Mouse (Mus musculus): ENCODE results near the gene Gm9887. TPM values are rescaled to one million over a fixed set of nuclear protein-coding genes. Genes with fewer than 3 reads are reported as not detected.
"Not testable (repeated sequence)": the region's sequence is repeated elsewhere in the genome, so short reads cannot be mapped to it uniquely, and the experiment has no call there.

Gene Gm9887
- polyA plus RNA-seq, 1 experiment from 2014 or later: 2.0 TPM

DNA sequence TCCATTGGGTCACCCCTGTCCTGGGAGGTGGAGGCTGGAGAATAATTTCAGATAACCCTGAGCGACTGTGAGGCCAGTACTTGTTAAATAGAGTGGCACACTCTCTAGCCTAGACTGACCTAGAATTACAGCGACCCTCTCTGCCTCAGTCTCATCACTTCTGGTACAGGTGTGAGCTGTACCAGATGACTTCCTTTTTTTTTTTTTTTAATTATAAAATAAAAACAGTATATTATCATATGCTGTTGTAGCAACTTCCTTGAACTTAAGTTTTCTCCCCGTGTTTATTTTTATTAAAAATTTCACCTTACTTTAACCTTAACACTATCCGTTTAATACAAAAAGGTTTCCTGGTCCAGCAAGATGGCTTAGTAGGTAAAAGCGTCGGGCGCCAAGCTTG is 1.3 kb downstream of the Gm9887 start:
- H3K9ac ChIP-seq (replicated peaks): peak overlapping the region; percentile 98
- 16% methylated on average over 7 of the region's 7 CpGs for WGBS
- no peaks in the 10 kb centered on the region for H3K27me3 ChIP-seq
- H3K4me3 ChIP-seq (replicated peaks): peak overlapping the region; percentile 100
- ATAC-seq (ENCODE audit: insufficient number of reproducible peaks, insufficient read depth, low FRiP score, low TSS enrichment, low read depth): no peak
- peak overlapping the region; percentile 92 for H3K4me2 ChIP-seq
- H3K9me3 ChIP-seq: no peaks in the 10 kb centered on the region
- peaks cover 17% of the 10 kb centered on the region for H3K4me1 ChIP-seq (replicated peaks)
- H3K27ac ChIP-seq: peak overlapping the region; percentile 95
- peaks cover 12% of the 10 kb centered on the region; the same call in 1 of the 2 replicates for H3K36me3 ChIP-seq

- 53% methylated on average over 2 of the region's 2 CpGs for WGBS
- H3K27me3 ChIP-seq: no peaks in the 10 kb centered on the region
- no peaks in the 10 kb centered on the region for H3K9me3 ChIP-seq
- no peak overlapping the region for H3K9ac ChIP-seq (replicated peaks)
- no peaks in the 10 kb centered on the region for H3K36me3 ChIP-seq
- peaks cover 8% of the 10 kb centered on the region for H3K4me1 ChIP-seq (replicated peaks)
- no peak for ATAC-seq (ENCODE audit: insufficient number of reproducible peaks, insufficient read depth, low FRiP score, low TSS enrichment, low read depth)
- H3K4me3 ChIP-seq (replicated peaks): no peak overlapping the region
- H3K4me2 ChIP-seq: no peak overlapping the region
- H3K27ac ChIP-seq: no peak overlapping the region
Observed at GRCm38 (mm10) chr12:69367557-69367956, 4.7 kb downstream of the Gm9887 start.

- ATAC-seq (ENCODE audit: insufficient number of reproducible peaks, insufficient read depth, low FRiP score, low TSS enrichment, low read depth): no peak
- H3K4me2 ChIP-seq: no peak overlapping the region
- no peaks in the 10 kb centered on the region for H3K36me3 ChIP-seq
- no peak overlapping the region for H3K9ac ChIP-seq (replicated peaks)
- H3K9me3 ChIP-seq: no peaks in the 10 kb centered on the region
- no peak overlapping the region for H3K27ac ChIP-seq
- no peak overlapping the region for H3K4me3 ChIP-seq (replicated peaks)
- no peaks in the 10 kb centered on the region for H3K27me3 ChIP-seq
- H3K4me1 ChIP-seq (replicated peaks): peaks cover 16% of the 10 kb centered on the region
Observed at GRCm38 (mm10) chr12:69366424-69366823, 5.8 kb downstream of the Gm9887 start.

- no peak for ATAC-seq (ENCODE audit: insufficient number of reproducible peaks, insufficient read depth, low FRiP score, low TSS enrichment, low read depth)
- Histone ChIP-seq H3K4me2 (no peak overlapping the region), H3K27ac (no peak overlapping the region), H3K9ac (replicated peaks) (no peak overlapping the region), H3K27me3 (no peaks in the 10 kb centered on the region), H3K4me3 (replicated peaks) (no peak overlapping the region), H3K9me3 (no peaks in the 10 kb centered on the region), H3K4me1 (replicated peaks) (peaks cover 14% of the 10 kb centered on the region), H3K36me3 (no peaks in the 10 kb centered on the region)
- 81% methylated on average over 7 of the region's 7 CpGs for whole genome bisulfite sequencing
Observed at GRCm38 (mm10) chr12:69365757-69366156, 6.5 kb downstream of the Gm9887 start.

GRCm38 (mm10) chr12:69363899-69364762 is 8.1 kb downstream of the Gm9887 start:
- H3K4me3 ChIP-seq (replicated peaks): peak overlapping the region; percentile 51
- peak overlapping the region; percentile 62 for H3K4me2 ChIP-seq
- H3K36me3 ChIP-seq: no peaks in the 10 kb centered on the region
- WGBS: 4% methylated on average over 32 of the region's 32 CpGs
- peak overlapping the region; percentile 31 for H3K9ac ChIP-seq (replicated peaks)
- H3K27ac ChIP-seq: peak overlapping the region; percentile 78
- peak; percentile 14; the same call in 1 of the 2 replicates for ATAC-seq (ENCODE audit: insufficient number of reproducible peaks, insufficient read depth, low FRiP score, low TSS enrichment, low read depth)
- no peaks in the 10 kb centered on the region for H3K27me3 ChIP-seq
- no peaks in the 10 kb centered on the region for H3K9me3 ChIP-seq
- peaks cover 12% of the 10 kb centered on the region; the same call in 1 of the 2 replicates for H3K4me1 ChIP-seq (replicated peaks)

DNA sequence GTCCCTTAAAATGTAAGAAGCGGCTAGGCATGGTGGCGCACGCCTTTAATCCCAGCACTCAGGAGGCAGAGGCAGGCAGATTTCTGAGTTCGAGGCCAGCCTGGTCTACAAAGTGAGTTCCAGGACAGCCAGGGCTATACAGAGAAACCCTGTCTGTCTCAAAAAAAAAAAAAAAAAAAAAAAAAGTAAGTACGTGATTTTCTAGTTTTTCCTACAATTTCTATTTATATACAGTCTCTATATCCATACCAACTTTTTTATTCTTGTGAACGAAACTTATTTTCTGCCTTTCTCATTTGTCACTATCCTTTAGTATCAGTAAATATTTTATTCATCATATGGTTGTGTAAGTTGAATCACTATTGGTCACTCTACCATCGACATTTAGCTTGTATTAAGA is 9.1 kb downstream of the Gm9887 start:
- H3K27me3 ChIP-seq; H3K27ac ChIP-seq; H3K4me2 ChIP-seq; ATAC-seq (ENCODE audit: insufficient number of reproducible peaks, insufficient read depth, low FRiP score, low TSS enrichment, low read depth); H3K36me3 ChIP-seq; H3K9me3 ChIP-seq; H3K9ac ChIP-seq (replicated peaks); H3K4me3 ChIP-seq (replicated peaks): not testable (repeated sequence)
- WGBS: 98% methylated on average over 7 of the region's 7 CpGs
- peaks cover 12% of the 10 kb centered on the region; the same call in 1 of the 2 replicates for H3K4me1 ChIP-seq (replicated peaks)

DNA sequence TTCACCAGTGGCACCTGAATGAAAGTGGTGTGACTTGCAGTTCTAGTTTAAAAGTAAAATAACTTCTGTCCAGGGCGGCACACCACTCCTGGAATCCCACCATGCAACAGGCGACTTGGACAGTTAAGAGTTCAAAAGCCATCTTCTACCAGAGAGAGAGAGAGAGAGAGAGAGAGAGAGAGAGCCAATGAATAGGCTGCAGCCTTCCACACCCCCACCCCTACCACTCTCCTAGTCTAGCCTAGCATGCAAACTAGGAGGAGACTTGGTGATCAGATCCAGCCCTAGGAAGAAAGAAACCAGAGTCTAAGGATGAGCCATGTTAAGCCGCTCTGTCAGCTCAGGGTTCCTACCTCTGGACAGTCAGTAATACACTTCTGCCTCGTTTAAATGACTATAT is 9.9 kb downstream of the Gm9887 start:
- H3K4me2 ChIP-seq: peak overlapping the region; percentile 64
- WGBS: 53% methylated on average over 4 of the region's 4 CpGs
- no peaks in the 10 kb centered on the region for H3K36me3 ChIP-seq
- no peak for ATAC-seq (ENCODE audit: insufficient number of reproducible peaks, insufficient read depth, low FRiP score, low TSS enrichment, low read depth)
- H3K9me3 ChIP-seq: no peaks in the 10 kb centered on the region
- H3K9ac ChIP-seq (replicated peaks): no peak overlapping the region
- peak overlapping the region; percentile 45; the same call in 1 of the 2 replicates for H3K4me3 ChIP-seq (replicated peaks)
- H3K27ac ChIP-seq: peak overlapping the region; percentile 96
- H3K27me3 ChIP-seq: no peaks in the 10 kb centered on the region
- peaks cover 12% of the 10 kb centered on the region; the same call in 1 of the 2 replicates for H3K4me1 ChIP-seq (replicated peaks)

DNA sequence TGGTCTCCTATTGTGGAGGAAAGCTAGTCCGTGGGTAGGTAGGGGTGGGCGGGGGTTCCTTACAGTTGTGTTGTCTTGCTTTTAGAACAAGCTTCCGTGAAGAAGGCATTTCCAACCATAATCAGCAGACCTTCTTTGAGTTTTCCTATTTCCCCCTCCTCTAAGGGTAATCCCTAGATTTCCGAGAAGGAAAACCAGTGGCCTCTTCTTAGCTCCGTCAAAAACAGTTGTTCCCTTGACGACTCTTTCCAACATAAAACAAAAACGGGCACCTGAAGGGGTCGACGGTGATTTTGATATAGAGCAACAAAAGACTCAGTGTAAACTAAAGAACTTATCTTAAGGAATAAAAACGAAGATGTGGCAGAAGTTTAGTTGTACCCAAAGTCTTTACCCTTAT is 10.3 kb downstream of the Gm9887 start:
- 8% methylated on average over 10 of the region's 10 CpGs for WGBS
- H3K9ac ChIP-seq (replicated peaks): peak overlapping the region; percentile 62

GRCm38 (mm10) chr12:69360997-69361899 is 11.0 kb downstream of the Gm9887 start:
- Histone ChIP-seq H3K4me1 (replicated peaks) (peaks cover 12% of the 10 kb centered on the region; the same call in 1 of the 2 replicates), H3K4me2 (peak overlapping the region; percentile 64), H3K4me3 (replicated peaks) (peak overlapping the region; percentile 45), H3K27ac (peak overlapping the region; percentile 96), H3K9ac (replicated peaks) (peak overlapping the region; percentile 62)
- not testable (repeated sequence) for H3K27me3 ChIP-seq, H3K9me3 ChIP-seq, H3K36me3 ChIP-seq
- under 1% methylated on average over 42 of the region's 50 CpGs for WGBS
- peak; percentile 92 for ATAC-seq (ENCODE audit: insufficient number of reproducible peaks, insufficient read depth, low FRiP score, low TSS enrichment, low read depth)

More for the DNA sequence above, 10.3 kb downstream of the Gm9887 start:
- peak overlapping the region; percentile 45 for H3K4me3 ChIP-seq (replicated peaks)
- no peaks in the 10 kb centered on the region for H3K27me3 ChIP-seq
- H3K4me1 ChIP-seq (replicated peaks): peaks cover 12% of the 10 kb centered on the region; the same call in 1 of the 2 replicates
- H3K36me3 ChIP-seq: no peaks in the 10 kb centered on the region
- ATAC-seq (ENCODE audit: insufficient number of reproducible peaks, insufficient read depth, low FRiP score, low TSS enrichment, low read depth): no peak
- H3K4me2 ChIP-seq: peak overlapping the region; percentile 64
- H3K27ac ChIP-seq: peak overlapping the region; percentile 96
- no peaks in the 10 kb centered on the region for H3K9me3 ChIP-seq

- H3K36me3 ChIP-seq: no peaks in the 10 kb centered on the region
- no peak overlapping the region for H3K4me3 ChIP-seq (replicated peaks)
- H3K27ac ChIP-seq: no peak overlapping the region
- 20% methylated on average over 5 of the region's 5 CpGs for WGBS
- no peak overlapping the region for H3K9ac ChIP-seq (replicated peaks)
- no peak for ATAC-seq (ENCODE audit: insufficient number of reproducible peaks, insufficient read depth, low FRiP score, low TSS enrichment, low read depth)
- peaks cover 15% of the 10 kb centered on the region for H3K4me1 ChIP-seq (replicated peaks)
- H3K9me3 ChIP-seq: no peaks in the 10 kb centered on the region
- no peaks in the 10 kb centered on the region for H3K27me3 ChIP-seq
- H3K4me2 ChIP-seq: no peak overlapping the region
Observed at GRCm38 (mm10) chr12:69360655-69360996, 11.6 kb downstream of the Gm9887 start.

DNA sequence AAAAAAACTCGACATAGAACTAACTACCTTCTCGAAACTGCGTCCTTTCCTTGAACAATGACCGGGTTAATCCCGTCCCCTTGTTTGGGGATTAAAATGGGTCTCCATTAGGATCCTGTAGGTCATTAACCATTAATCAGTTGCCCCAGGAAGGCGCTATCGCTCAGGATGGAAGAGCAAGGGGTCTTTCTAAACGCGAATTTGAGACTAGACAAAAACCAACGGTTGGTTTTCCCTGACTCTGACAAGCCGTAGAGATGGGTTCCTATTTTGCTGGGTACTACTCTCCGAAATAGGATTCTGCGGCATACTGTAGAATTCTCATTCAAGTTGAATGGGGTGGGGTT is 15.0 kb downstream of the Gm9887 start:
- Histone ChIP-seq H3K9ac (replicated peaks) (peak overlapping the region; percentile 38), H3K27me3 (no peaks in the 10 kb centered on the region), H3K36me3 (peaks cover 28% of the 10 kb centered on the region), H3K4me3 (replicated peaks) (peak overlapping the region; percentile 86), H3K27ac (no peak overlapping the region), H3K9me3 (no peaks in the 10 kb centered on the region), H3K4me1 (replicated peaks) (peaks cover 13% of the 10 kb centered on the region), H3K4me2 (peak overlapping the region; percentile 78)
- ATAC-seq (ENCODE audit: insufficient number of reproducible peaks, insufficient read depth, low FRiP score, low TSS enrichment, low read depth): no peak
- WGBS: 7% methylated on average over 13 of the region's 13 CpGs
